Mouse (Mus musculus) thymus, postnatal 25 days (tissue): ENCODE results near the gene Adap1.

Source experiments
- DNase-seq: peaks from one replicate; pipeline ENCODE4 v3.0.0; 2022

The Adap1 gene

GRCm38 (mm10) chr5:139325395-139325966 is at the start of gene Adap1:
TSS of gene Adap1 (minus strand) at chr5:139325622.
- peak; percentile 60 for DNase-seq

DNA sequence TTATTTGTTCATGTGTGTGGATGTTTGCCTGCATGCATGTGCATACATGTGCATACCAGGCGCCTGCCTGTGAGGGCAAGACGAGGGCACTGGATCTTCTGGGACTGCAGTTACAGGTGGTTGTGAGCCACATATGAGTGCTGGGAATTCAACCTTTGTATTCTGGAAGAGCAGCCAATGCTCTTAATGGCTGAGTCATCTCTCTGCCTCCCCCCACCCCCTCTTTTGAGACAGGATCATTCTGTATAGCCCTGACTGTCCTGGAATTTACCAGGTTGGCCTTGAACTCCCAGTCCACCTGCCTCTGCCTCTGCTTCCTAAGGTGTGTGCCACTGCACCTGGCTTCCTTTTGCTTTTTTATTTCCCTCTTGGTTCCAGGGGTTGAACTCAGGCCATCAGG is 49.4 kb upstream of the Adap1 start:
- no peak for DNase-seq

GRCm38 (mm10) chr5:139373889-139374444 is 48.5 kb upstream of the Adap1 start:
- DNase-seq, result no peak

- no peak for DNase-seq
Observed at GRCm38 (mm10) chr5:139373126-139373525, 47.7 kb upstream of the Adap1 start.

- peak; percentile 83 for DNase-seq
Observed at GRCm38 (mm10) chr5:139371631-139372401, 46.4 kb upstream of the Adap1 start.

DNA sequence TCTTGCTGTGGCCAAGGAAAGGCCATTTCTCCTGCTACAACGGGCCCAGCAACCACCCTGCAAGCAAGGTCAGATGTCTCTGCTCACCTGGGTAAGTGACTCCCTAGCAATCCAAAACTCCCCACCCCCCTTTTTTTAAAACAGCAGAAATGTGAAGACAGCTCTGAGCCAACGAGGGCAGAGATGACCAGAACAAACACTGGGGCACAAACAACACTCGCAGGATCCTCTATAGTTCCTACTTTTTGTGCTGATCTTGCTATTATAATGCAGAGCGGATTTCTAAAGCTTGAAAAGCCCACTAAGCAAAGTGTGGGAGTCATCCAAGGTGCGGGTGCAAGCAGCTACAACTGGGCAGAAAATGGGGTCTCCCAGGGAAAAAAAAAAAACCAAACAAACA is 45.7 kb upstream of the Adap1 start:
- DNase-seq, result no peak

- DNase-seq, result no peak
Observed at GRCm38 (mm10) chr5:139370336-139370735, 44.9 kb upstream of the Adap1 start.

GRCm38 (mm10) chr5:139368638-139369320 is 43.4 kb upstream of the Adap1 start:
- no peak for DNase-seq

DNA sequence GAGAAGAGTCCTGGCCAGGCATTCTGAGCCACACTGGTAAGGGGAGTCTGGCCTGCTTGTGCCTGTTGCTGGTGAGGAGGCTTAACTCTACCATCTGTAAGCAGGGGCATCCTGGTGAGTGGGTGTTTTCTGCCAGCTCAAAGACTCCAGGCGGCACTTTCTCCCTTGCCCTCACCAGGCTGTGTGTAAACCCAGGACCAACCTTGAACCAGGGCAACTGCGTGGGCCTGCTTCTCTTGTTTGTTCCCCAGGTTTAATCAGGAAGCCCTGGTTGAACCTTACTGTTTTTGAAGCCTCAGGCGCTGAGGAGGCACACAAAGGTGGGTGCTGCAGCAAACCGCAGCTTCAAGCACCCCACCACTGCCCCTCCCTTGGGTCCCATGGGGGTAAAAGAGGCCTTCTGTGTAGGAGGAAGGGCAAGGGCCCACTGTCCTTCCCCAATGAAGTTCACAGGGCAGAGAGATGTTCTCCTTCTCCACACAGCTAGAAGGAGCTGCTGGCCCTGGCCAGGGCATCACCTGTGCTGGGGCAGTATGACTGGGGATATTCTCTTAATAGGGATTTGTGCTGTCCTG is 42.5 kb upstream of the Adap1 start:
- DNase-seq, result no peak

DNA sequence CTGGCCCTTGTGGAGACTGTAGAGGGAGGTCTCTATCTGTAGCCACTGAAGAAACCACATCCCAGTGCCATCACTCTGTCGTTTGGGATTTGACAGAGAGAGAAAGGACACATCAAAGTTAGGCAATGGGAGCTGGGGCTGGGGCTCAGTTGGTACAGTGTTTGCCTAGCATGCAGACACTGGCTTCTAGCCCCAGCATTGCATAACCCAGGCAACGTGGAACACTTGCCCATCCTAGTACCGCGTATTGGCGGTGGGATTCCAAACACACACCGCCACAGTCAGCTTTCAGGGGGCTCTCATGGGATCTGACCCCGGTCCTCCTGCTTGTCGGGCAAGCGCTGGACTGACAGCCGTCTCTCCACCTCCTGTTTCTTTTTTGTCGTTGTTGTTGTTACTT is 41.1 kb upstream of the Adap1 start:
- no peak for DNase-seq

DNA sequence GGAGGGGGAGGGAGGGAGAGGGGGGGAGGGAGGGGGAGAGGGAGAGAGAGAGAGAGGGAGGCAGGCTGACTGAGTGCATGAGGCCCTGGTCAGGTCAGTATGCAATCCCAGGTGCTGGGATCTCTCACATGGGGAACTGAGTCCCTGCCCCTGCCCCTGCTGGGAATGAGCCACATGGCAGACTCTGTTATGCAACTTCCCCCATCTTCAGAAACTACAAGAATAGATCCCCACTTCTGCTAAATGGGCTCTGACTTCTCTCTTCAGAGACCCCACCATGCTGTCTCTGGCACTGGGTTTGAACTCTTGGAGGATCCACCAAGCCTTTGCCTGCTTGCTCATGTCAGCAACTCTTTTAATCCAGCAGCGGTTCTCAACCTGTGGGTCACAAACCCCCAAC is 40.4 kb upstream of the Adap1 start:
- no peak for DNase-seq

DNA sequence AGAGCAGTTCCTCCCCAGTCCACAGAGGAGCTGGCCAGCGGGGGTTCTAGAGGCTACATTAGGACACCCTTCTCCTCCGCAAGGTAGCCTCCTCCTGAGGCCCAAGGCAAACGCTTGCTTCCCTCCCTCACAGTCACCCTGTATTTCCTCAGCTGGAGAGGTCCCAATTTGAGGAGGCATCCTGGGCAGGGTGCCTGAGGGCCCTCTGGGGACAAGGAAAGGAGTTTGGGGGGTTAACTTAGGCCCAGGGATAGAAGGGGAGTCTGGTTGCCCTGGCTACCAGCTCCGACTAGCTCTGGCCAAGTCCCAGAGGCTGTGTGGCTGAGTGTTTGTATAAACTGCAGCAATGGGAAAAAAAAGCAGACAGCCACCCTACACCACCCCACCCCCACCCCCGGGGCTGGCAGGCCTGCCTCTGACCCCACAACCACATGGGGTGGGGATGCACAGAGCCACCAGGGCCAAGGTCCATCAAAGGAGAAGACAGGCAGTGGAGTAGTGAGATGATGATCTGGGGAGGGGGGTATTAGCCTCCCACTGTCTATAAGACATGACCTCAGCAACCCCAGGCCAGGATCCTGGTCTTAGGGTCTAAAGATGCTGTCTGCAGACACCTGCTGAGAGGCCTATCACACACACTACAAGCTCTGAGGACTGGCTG is 39.6 kb upstream of the Adap1 start:
- no peak for DNase-seq

DNA sequence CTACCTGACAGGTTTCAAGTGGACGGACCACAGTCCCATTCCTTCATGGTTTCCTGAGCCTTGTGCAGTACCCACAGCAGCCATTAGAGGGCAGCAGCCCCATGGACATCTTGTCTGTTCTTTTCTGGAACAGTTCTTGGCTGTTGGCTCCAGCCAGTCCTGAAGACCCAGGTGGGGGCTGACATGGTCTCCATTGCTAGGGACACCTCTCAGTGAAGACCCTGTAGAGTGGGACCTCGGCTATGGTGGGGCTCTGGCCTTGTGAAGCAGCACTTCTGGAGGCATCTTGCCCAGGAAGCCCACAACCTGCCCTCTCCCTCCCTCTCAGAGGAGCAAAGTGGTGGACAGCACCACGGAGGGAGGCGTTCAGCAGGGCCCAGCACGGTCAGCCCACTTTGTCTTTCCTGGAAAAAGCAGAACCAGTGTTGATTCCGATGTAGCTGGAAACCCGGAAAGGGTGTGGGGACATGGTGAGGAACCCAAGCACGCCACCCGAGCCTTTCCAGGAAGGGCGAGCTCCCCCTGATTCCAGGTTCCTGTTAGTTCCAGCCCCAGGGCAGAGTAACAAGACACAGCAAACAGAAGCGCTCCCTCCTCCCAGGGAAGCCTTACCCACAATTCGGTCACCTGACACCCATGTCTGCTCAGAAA is 39.0 kb upstream of the Adap1 start:
- DNase-seq, result peak; percentile 86

DNA sequence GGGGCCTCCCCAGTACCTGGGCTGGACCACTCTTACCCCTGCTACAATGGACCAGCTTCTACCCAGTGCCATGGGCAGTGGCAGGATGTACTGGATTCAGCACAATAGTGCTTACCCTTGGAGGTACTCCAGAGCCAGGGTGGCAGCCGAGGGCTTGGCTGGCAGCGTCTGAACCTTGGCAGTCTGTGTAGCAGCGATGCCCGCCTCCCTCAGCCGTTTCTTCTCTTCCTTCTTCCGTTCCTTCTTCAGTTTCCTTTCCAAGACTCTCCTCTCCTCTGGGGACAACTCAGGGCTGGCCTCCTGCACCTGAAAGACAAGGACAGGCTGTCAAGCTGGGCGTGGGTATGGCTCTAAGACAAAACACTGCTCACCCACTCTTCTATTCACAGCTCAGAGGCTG is 38.4 kb upstream of the Adap1 start:
- no peak for DNase-seq

GRCm38 (mm10) chr5:139359244-139359643 is 33.8 kb upstream of the Adap1 start:
- no peak for DNase-seq

- DNase-seq, result peak; percentile 48
Observed at GRCm38 (mm10) chr5:139358653-139359052, 33.2 kb upstream of the Adap1 start.

DNA sequence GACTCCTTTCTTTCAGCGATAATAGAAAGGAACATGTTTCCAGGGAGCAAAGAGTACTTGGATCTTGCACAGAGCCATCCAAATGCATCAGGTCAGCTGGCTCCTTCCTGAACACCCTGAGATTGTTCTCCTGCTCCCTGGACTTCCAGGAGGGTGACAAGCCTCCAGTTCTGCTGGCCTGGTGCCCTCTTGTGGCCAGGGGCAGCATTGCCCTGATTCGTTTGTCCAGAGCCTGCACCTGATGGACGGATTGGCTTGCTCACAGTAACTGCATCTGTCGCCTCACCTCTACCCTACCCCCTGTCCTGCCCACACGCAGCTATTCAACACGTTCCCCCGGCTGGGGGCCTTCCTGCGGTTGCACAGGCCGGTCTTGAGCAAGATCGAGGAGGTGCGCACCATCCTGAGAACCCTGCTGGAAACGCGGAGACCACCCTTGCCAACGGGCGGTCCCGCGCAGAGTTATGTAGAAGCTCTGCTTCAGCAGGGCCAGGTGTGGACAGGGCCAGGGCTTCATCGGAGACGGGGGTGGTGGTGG is 29.9 kb upstream of the Adap1 start:
- DNase-seq, result peak; percentile 72

DNA sequence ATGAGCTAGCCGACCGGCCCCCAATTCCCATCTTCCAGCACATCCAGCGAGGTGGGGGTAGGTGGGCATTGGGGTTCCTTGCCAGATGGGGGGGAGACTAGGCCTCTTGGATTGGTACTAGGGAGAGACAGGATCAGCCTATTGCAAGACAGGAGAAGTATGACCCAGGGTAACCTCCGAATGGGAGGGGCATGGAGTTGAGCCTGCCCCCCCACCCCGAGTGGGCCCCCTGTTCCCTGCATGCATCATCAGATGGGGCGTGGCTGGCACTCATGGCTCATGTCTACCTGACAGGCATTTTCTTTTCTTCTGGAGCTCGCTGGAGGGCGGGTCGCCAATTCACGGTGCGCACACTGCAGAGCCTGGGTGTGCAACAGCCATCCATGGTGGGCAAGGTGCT is 28.5 kb upstream of the Adap1 start:
- DNase-seq, result no peak

GRCm38 (mm10) chr5:139353496-139353895 is 28.1 kb upstream of the Adap1 start:
- DNase-seq, result peak; percentile 67

DNA sequence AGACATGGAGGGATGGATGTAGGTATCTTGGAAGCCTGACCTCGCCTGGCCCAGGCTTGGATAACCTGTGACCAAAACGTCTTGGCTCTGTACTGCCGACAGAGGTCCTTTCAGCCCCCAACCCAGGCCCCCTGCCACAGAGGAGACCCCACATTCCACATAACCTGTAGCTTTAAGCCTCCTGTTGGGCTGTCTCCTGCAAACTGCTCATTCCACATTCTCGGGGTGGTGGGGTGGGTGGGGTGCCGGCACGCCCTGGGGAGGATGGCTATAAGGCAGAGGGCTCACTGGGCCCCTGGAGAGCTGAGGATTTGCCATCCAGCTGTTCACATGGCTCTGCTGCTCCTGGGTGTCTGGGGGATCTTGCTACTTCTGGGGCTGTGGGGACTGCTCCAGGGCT is 26.9 kb upstream of the Adap1 start, which contains the start of gene Cyp2w1:
Gene Cyp2w1 (plus strand): TSS at position 301 of the 400 bp plus-strand sequence.
- no peak for DNase-seq

DNA sequence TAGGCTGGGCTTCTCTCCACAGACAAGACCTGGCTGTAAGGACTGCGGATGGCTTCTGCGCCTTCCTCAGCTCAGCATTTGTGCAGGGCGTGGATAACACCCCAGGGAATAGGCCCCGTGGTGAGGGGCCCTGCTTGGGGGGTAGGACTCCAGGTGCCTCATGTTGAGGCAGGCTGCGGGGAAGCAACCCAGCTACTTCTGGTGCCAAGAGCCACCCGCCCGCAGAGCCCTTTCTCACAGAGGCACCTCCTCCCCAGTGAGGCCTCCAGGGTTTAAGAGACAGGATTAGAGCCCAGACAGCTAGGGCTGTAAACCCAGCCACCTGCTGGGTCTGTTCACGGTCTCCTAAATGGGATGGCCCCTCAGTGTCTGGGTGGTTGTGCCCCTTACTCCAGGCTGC is 26.2 kb upstream of the Adap1 start:
- no peak for DNase-seq

- DNase-seq, result no peak
Observed at GRCm38 (mm10) chr5:139351134-139351533, 25.7 kb upstream of the Adap1 start, which contains the start of gene Cox19. TSS of gene Cox19 (minus strand) at chr5:139351418.
